Mouse (Mus musculus): ENCODE measurements around the gene Gm28710.

Gene Gm28710

GRCm38 (mm10) chr5:16791243-16791860, at the start of gene Gm28710:
Gene Gm28710, plus strand, starts transcription at chr5:16791810.
- no peak for DNase-seq (ENCODE audit: low spot score in 2 of 2)

GRCm38 (mm10) chr5:16777176-16777575, 14.4 kb upstream of the Gm28710 start:
- no peak for DNase-seq (ENCODE audit: low spot score in 2 of 2)

GRCm38 (mm10) chr5:16778610-16779172, 12.9 kb upstream of the Gm28710 start:
- DNase-seq (ENCODE audit: low spot score in 2 of 2), result no peak

GRCm38 (mm10) chr5:16785627-16786026, 6.0 kb upstream of the Gm28710 start:
- DNase-seq (ENCODE audit: low spot score in 2 of 2), result no peak

GRCm38 (mm10) chr5:16794972-16795371, 3.4 kb downstream of the Gm28710 start:
- no peak for DNase-seq (ENCODE audit: low spot score in 2 of 2)

GRCm38 (mm10) chr5:16802726-16803125, 11.1 kb downstream of the Gm28710 start:
- no peak for DNase-seq (ENCODE audit: low spot score in 2 of 2)

- no peak for DNase-seq (ENCODE audit: low spot score in 2 of 2)
Observed at GRCm38 (mm10) chr5:16838991-16839390, 47.4 kb downstream of the Gm28710 start.

- DNase-seq (ENCODE audit: low spot score in 2 of 2), result peak in 1 of 2 experiments; percentile 3
Observed at GRCm38 (mm10) chr5:16869309-16869915, 77.8 kb downstream of the Gm28710 start.

- no peak for DNase-seq (ENCODE audit: low spot score in 2 of 2)
Observed at GRCm38 (mm10) chr5:16894161-16894560, 102.6 kb downstream of the Gm28710 start.

- no peak for DNase-seq (ENCODE audit: low spot score in 2 of 2)
Observed at GRCm38 (mm10) chr5:16919791-16920190, 128.2 kb downstream of the Gm28710 start.

GRCm38 (mm10) chr5:16922473-16922872, 130.9 kb downstream of the Gm28710 start:
- no peak for DNase-seq (ENCODE audit: low spot score in 2 of 2)

Data from thymus, postnatal 10 days (tissue).